Mouse (Mus musculus): ENCODE data around the gene Gzmm.
A peak's percentile ranks its signal among the peaks of the same experiment; 100 is the strongest.

Gzmm gene

DNA sequence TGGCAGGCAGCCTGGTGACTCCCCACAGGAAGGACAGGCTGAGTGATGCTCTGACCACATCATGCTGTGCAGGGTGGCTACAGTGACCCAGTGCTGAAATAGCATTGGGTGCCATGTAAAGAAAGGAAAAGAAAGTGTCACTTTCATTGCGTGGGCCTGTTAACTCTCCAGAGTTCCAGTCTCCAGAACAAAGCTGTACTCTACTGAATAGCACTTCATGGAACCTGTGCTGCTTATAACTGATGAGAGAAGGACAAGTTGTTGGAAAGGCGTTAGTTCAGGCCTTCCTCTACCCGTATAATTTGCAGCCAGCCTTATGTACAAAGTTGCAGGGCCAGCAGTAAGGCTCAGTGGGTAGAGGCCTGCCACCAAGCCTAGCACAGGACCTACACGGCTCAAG is at the start of gene Gzmm:
Gene Gzmm (plus strand): TSS at position 301 of the 400 bp plus-strand sequence.
- DNase-seq (ENCODE audit: low read depth, low spot score): no peak

DNA sequence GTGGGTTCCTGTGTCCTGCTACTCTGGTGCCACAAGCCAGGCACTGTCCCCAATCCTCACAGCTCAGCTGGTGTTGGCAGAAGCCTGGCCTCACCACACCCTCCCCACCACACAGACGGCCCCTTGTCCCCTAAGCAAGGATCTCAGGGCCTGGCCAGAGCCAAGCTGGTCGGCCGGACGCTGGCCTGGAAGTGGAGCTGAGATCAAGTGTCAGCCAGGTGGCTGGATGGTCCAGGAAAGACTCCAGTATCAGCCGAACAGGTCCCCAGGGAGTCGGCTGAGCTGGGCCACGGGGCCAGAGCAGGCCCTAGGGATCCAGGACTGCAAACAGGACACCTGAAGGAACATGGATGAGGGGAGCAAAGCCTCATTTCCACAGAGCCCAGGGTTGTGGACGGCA is 43.1 kb upstream of the Gzmm start, which contains the start of gene Odf3l2:
Gene Odf3l2 (minus strand): TSS at position 28 of the 400 bp plus-strand sequence.
- DNase-seq (ENCODE audit: low read depth, low spot score): no peak

DNA sequence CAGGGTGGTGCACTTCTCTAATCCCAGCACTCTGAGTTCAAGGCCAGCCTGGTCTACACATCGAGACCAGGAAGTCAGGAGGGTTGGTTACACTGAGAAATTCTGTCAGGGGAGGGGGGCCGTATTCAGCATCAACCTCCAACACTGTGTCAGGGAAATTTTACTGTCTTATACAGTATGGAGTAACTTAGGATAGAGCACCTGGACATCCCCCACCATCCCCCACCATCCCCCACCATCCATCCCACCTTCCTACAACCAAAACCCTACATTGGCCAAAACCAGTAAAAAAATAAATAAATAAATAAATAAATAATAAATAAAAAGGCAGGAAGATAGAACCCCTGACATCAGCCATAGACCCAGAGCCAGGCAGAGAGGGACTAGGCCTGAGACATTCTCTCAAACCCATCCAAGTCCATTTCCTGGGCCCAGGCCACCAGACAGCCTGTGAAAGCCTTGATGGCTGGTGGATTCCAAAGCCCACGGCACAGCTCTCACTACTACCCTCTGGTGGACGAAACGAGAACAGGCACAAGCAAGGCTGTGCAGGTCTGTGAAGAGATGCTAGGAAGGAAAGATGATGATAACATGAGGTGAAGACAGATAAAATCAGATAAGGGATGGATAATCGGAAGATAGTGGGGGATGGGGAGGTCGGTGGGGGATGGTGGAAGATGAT is 39.6 kb upstream of the Gzmm start:
- peak; percentile 34 for DNase-seq (ENCODE audit: low read depth, low spot score)

DNA sequence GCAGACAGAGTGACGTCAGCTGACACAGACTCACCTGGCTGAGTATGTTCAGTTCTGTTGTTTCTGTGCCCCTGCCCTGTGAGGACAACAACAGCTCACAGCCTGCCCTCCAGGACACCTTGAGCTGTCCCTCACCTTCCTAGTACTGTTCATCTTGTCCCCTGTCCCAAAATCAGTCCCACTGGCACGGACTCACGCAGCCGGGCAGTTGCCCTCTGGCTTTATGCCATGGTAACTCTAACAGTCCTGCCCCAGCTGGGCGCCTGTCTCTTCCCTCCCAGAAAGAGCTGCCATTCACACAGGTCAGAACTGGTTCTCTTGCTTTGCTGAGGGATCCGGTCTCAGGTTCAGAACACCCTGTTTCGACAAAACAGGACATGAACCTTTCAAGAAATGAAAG is 36.0 kb upstream of the Gzmm start:
- no peak for DNase-seq (ENCODE audit: low read depth, low spot score)

DNA sequence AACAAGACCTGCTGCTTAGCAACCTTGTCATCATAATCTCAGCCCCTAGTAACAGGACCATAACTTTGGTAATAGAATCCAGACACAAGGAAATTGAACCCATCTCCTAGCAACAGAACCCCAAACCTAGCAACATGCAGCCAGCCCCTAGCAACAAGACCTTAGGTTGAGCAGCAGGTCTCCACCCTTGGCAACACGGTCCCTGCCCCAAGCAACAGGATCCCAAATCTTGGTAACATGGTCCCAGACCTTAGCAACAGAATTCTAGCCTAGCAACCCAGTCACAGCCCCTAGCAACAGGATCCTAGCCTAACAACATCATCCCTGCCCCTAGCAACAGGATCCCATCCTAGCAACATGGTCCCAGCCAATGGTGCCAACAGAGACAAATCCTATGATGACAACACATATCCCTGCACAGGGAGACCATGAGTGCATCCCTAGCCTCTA is 33.8 kb upstream of the Gzmm start:
- DNase-seq (ENCODE audit: low read depth, low spot score): no peak

DNA sequence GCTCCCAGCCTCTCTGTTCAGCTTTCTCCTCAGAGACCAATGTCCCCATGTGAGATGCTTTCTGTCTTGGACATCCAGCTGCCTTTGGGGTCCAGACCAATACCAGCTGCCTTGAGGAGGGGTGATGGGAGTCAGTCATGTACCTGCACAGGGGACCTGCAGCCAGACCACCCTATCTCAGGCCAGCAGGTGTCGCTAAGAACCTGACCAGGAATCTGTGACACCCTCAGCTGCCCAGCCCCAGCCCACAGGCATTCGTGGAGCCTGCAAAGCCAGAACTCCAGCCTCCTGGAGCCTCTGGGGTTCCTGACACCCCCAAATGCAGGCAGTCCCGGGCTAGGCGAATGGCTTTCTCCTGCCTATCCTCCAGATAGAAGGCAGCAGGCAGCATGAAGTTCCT is 30.0 kb upstream of the Gzmm start:
- no peak for DNase-seq (ENCODE audit: low read depth, low spot score)

DNA sequence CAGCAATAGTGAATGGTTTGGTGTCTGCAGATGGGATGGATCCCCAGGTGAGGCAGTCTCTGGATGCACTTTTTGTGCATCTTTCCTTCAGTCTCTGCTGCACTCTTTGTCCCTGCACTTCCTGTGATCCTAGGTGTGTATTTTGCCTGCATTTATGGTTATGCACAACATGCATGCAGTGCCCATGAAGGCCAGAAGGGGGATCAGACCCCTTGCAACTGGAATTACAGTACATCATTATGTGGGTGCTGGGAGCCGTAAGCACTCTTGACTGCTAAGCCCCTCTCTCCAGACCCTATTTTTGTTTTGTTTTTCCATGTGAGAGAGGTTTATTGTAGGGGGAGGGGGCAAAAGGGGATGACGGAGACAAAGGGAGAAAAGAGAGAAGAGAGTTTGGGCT is 28.5 kb upstream of the Gzmm start:
- no peak for DNase-seq (ENCODE audit: low read depth, low spot score)

DNA sequence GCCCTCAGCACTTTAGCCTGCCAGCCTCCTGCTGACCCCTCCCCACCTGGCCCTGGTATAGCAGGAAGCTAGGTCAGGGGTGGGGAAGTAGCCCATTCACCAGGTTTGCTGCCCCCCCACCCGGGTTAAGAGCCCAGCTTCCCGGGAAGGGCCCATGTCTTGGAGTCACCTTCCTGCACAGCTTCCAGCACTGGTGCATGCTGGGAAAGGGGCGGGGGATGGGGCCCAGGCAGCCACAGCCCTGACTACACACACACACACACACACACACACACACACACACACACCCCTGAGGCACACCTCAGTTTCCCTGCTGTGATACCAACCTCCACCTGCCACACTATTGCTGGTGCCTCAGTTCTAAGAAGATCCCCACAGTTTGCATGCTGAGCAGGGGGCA is 27.0 kb upstream of the Gzmm start:
- no peak for DNase-seq (ENCODE audit: low read depth, low spot score)

DNA sequence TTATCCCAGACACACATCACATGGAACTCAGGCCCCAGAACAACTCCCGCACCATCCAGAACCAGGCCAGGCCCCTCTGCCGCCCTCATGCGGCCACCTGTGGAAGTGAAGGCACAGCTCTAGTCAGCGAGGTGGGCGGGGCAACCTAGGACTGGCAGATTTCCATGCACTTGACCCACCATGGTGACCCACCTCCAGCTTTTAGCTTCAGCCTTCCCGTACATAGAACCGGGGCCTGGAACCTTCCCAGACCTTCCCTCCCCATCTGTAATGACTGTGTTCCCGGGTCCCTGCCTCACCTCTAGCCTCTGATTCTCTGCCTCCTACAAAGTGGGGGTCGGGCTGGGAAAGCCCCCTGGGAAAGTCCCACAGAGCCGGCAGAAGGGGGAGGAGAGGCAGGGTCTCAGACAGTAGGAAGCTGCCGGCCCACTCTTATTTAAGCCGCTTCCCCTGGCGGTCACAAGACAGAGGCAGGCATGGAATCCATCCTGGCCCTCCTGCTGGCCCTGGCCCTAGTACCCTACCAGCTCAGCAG is 24.6 kb upstream of the Gzmm start, which contains the start of gene Madcam1:
Gene Madcam1 (plus strand): TSS at position 429 of the 535 bp plus-strand sequence.
- DNase-seq (ENCODE audit: low read depth, low spot score): peak; percentile 50

DNA sequence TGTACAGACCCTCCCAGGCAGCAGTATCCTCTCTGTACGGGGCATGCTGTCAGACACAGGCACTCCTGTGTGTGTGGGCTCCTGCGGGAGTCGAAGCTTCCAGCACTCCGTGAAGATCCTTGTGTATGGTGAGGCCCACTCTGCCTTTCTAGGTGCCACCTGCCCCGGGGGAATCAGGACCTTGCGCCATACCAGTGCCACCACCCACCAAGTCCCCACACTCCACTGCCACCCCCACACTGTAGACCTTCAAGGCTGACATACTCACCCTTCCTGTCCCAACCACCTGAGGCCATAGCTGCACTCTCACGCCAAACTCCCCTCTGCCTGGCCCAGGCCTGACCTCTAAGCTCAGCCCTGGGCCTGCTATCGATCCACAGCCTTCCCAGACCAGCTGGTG is 23.8 kb upstream of the Gzmm start:
- no peak for DNase-seq (ENCODE audit: low read depth, low spot score)

DNA sequence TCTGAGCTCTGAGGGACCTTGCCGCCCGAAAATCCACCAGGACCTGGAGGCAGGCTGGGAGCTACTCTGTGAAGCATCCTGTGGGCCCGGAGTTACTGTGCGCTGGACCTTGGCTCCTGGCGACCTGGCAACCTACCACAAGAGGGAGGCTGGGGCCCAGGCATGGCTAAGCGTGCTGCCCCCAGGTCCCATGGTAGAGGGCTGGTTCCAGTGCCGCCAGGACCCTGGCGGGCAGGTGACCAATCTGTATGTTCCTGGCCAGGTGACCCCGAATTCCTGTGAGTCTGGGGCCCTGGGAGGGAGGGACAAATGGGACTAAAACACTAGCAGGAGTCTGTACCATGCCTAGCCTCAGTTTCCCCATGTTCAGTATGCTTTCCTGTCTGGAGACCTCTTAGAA is 22.3 kb upstream of the Gzmm start:
- no peak for DNase-seq (ENCODE audit: low read depth, low spot score)

DNA sequence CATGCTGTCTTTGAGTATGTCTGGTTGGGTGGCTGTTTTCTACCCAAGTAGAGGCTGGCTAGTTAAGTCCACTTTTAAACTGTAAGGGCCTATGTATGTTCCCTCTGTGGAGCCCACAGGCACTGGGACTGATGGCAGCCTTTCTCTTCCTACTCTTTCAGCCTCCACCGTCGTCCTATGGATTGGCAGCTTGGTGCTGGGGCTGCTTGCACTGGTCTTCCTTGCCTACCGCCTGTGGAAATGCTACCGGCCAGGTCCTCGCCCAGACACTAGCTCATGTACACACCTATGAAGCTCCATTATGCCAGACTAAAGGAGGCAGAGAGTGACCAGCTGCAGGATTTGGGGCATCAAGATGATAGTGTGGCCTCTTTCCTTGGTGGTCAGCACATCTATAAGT is 20.7 kb upstream of the Gzmm start:
- DNase-seq (ENCODE audit: low read depth, low spot score): no peak

DNA sequence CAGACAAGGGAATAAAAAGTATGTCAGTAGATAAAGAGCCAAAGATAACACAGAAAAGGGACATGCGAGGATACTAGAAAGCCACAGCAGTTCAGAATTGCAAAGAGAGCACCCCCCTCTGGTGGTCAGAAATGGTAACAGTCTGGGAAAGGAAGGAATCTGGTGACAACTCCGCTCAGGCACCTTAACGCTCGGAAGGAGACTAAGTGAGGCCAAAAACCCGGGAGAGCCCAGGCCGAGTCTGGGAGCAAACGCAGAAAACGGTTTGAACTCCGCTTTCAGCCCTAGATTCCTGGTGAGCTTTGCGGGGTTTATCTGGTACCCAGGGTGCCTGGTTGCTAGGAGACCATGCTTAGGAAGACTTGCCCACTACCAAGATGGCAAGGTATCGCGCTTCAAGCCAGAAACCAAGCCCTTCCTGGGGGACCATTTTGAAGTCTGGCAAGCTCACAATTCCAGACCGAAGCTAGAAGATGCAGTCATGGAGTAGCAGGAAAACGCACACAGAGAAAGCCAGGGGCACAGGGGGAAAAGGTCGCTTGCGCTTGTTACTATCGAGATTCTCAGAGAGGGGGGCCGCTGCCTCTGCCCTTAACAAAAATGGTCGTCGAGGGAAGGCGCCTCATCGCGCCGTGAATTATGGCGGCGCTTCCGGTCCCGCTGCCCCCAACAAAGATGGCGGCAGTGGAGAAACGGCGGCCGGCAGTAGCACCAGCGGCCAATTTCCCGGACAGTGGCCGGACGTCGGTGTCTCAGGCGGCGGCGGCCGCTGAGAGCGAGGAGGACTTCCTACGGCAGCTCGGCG is 19.8 kb upstream of the Gzmm start, which contains the start of gene Tpgs1:
Gene Tpgs1 (plus strand): TSS at position 599 of the 805 bp plus-strand sequence.
- DNase-seq (ENCODE audit: low read depth, low spot score): peak; percentile 83

DNA sequence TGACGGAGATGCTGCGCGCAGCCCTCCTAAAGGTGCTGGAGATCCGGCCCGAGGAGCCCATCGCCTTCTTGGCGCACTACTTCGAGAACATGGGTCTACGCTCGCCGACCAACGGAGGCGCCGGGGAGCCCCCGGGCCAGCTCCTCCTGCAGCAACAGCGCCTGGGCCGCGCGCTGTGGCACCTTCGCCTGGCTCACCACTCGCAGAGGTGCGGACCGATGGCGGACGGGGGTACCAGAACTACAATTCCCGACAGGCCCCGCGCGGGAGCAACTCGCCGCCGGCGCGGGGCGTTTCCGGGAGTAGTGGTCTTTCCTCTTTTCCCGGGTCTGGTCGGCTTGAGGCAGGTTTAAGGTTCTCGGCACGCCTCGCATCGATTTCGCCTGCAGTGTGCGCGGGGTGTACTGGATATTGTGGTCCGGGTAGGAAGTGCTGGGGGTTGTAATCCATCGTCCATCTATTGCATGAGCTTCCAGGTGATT is 19.2 kb upstream of the Gzmm start:
- no peak for DNase-seq (ENCODE audit: low read depth, low spot score)

DNA sequence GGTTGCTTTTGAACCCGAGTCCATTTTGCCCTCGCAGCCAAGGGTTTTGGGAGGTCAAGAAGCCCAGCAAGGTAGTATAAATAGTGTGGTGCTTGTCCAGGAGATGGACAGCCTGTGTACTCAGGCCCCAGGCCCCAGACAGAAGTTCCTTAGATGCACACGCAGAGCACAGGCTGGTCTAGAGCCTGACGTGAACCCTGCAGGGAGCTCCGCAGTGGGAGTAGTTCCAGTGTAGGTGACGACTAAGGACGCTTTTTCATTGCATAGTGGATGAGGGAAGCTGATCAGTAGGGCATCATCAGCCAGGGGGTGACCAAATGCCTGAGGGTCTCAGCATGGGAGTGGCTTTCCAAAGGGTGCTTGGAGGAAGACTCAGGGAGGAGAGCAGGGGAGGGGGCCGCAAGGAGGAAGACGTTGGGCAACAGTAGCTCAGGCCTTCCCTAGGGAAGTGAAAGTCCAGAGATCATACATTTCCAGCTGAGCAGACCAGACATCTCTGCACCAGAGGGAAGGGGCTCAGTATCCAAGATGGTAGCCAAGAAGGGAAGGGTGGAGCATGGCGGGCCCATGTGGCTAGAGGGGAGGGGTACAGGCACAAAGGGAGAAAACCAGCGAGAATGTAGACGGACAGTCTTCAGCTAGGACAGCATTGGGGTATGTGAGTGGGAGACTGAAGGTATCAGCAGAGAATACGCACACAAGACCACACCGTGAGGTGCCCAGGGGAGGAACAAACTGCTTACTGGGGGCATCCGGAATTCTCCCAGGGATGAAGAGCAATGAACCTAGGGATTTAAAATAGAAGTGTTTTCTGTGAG is 18.5 kb upstream of the Gzmm start:
- DNase-seq (ENCODE audit: low read depth, low spot score): no peak

DNA sequence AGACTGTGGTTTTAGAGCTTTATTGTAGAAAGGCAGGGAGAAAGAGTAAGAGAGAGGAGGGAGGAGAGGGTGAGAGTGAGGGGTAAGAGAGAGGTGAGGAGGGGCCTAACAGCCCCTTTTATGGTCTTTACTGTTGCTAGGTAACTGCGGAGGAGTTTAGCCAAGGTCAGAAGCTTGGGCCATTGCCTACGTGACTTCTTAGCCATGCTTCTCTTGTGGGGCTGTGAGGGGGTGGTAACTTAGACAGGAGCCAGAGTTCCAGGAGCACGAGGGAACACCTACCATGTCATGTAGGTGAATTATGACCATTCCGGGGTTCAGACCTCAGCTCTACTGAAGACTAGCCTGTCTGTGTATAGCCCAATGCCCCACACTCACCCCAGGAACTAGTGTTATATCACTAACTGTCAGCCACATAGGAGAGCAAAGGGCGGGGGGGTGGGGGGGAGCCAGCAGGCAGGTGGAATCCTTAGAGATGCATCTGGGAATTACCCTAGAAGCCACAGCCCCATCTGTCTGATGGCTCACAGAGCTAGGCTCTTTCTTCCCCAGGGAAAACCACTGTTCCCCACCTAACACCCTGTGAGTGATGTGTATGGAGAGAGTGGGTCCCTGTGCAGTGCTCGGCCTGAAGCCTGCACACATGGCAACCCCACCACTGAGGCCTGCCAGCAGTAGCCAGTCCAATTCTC is 17.3 kb upstream of the Gzmm start:
- DNase-seq (ENCODE audit: low read depth, low spot score): no peak

DNA sequence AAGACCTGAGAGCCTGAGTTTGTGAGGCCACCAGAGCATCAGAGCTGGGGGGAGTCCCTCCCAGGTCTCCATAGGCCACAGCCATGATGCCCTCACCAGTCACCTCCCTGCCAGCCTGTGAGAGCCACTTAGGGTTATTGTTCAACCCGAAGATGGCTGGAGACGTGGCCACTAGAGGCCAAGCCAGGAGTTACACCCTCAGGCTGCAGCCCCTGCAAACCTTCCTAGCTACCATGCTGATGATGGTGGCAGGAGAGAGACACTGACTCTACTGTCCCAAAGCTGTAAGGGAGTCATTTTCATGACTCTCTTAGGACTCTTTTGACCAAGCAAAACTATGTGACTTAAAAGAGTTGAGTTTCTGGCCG is 16.7 kb upstream of the Gzmm start:
- DNase-seq (ENCODE audit: low read depth, low spot score): no peak

DNA sequence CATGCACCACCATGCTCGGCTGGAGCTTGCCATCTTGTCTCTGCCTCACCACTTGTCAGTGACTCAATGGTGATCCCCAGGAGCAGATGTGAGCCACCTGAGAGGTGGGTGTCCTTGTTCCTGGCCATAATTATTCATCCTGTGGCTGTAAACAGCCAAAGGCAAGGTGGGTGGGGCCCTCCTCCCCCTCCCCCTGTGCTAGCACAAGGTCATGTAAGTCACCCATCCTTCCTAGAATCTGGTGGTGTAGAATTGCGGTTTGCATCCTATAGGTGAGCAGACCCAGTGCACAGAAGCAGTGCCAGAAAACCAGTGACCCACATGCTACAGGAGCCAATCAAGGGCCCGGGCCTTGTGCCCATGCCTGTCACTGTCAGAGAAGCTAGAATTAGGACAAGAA is 15.8 kb upstream of the Gzmm start:
- DNase-seq (ENCODE audit: low read depth, low spot score): no peak

DNA sequence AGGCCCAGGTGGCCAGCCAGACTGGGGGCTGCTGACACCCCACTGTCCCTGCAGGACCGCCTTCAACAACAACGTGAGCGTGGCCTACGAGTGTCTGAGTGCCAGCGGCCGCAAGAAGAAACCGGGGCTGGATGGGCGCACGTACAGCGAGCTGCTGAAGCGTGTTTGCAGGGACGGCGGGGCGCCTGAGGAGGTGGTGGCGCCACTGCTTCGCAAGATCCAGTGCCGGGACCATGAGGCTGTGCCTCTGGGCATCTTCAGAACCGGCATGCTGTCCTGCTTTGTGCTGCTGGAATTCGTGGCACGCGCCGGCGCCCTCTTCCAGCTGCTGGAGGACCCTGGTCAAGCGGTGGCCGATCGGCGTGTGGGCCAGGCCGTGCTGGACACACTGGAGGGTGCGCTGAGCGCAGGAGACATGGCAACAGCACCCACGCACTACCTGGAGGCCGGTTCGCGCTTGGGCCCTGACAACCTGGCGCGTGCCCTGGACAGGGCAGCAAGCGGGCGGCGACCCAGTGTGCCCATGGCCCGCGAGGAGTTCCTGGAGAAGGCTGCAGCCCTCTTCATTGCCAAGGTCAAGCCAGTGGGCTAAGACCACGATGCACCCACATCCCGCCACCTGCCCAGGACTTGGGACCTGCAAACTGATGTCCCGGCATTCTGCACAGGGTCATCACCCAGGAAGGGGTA is 13.3 kb upstream of the Gzmm start:
- DNase-seq (ENCODE audit: low read depth, low spot score): no peak
